Mouse (Mus musculus): ENCODE data around the gene Nasp. TPM values are rescaled to one million over a fixed set of nuclear protein-coding genes. Genes with fewer than 3 reads are reported as not detected.

Nasp gene
- total RNA-seq, 2 experiments from 2014 or later: 20.3 to 24.6 TPM

Other genes starting within 250 kb of the Nasp start
- 10 to 100 TPM; 41.9 to 44.7 TPM for gene Mast2, start 163.8 kb downstream of the Nasp start, total RNA-seq (2021)
- 10 to 100 TPM; 12.5 to 14.5 TPM for gene Ipp, start 120.4 kb downstream of the Nasp start, total RNA-seq (2021)
- gene Tmem69, start 72.0 kb downstream of the Nasp start, total RNA-seq (2021): 10 to 100 TPM; 19.7 to 24.9 TPM
- gene Gpbp1l1, start 70.3 kb downstream of the Nasp start, total RNA-seq (2021): 10 to 100 TPM; 62.5 to 67.0 TPM
- gene Ccdc17, start 31.3 kb downstream of the Nasp start, total RNA-seq (2021): 10 to 100 TPM in 1 of 2 experiments, 1 to 10 TPM in 1; 8.4 to 11.7 TPM
- gene Akr1a1, start 23.7 kb upstream of the Nasp start, total RNA-seq (2021): 100 to 1,000 TPM; 822 to 909 TPM
- 100 to 1,000 TPM; 648 to 719 TPM for gene Prdx1, start 57.6 kb upstream of the Nasp start, total RNA-seq (2021)
- 10 to 100 TPM; 32.3 to 40.3 TPM for gene Mmachc, start 80.5 kb upstream of the Nasp start, total RNA-seq (2021)
- 10 to 100 TPM; 15.4 to 15.5 TPM for gene Ccdc163, start 80.6 kb upstream of the Nasp start, total RNA-seq (2021)
- gene Tesk2, start 93.0 kb upstream of the Nasp start, total RNA-seq (2021): 1 to 10 TPM; 2.6 to 2.7 TPM
- gene Toe1, start 179.7 kb upstream of the Nasp start, total RNA-seq (2021): 10 to 100 TPM; 13.5 to 14.9 TPM
- gene Mutyh, start 179.8 kb upstream of the Nasp start, total RNA-seq (2021): 1 to 10 TPM; 2.0 to 2.9 TPM
- 1 to 10 TPM; 1.8 to 4.7 TPM for gene Hpdl, start 193.8 kb upstream of the Nasp start, total RNA-seq (2021)
- gene Zswim5, start 249.4 kb upstream of the Nasp start, total RNA-seq (2021): 1 to 10 TPM; 3.8 to 5.2 TPM

All from adrenal gland, adult 18-20 months (tissue).